Mouse (Mus musculus) lung, embryonic 16.5 days (tissue): ENCODE results near the gene Fkbp6. TPM values are rescaled to one million over a fixed set of nuclear protein-coding genes. Genes with fewer than 3 reads are reported as not detected.

ENCODE experiments used
- ATAC-seq: fragments of 200-750 bp; cut with Nextera tagmentation; 2 replicates; pipeline ENCODE4 v1.8.0; 2017; ENCODE audit warnings: low read depth, mild to moderate bottlenecking, moderate library complexity
- H3K27ac ChIP-seq: fragments of 300-500 bp; sonication (generic); 2 replicates; pipeline ENCODE4 v1.5.1; 2014; ENCODE audit warnings: mild to moderate bottlenecking, control low read depth, low read length
- H3K27me3 ChIP-seq: fragments of 300-500 bp; sonication (generic); 2 replicates; pipeline ENCODE4 v1.6.1; 2014; ENCODE audit warnings: low read depth, low read length, mixed read lengths; ENCODE audit not compliant: control insufficient read depth, insufficient read depth
- H3K36me3 ChIP-seq: fragments of 300-500 bp; sonication (generic); 2 replicates; pipeline ENCODE4 v1.6.1; 2014; ENCODE audit warnings: low read length; ENCODE audit not compliant: control insufficient read depth, insufficient read depth
- H3K4me1 ChIP-seq: fragments of 300-500 bp; sonication (generic); replicated peaks from 2 replicates; pipeline ENCODE4 v1.6.1; 2014; ENCODE audit warnings: low read length, mixed read lengths; ENCODE audit not compliant: control insufficient read depth, insufficient read depth
- H3K4me2 ChIP-seq: fragments of 300-500 bp; sonication (generic); 2 replicates; pipeline ENCODE4 v1.6.1; 2014; ENCODE audit warnings: low read depth, low read length, control low read depth
- H3K4me3 ChIP-seq: fragments of 300-500 bp; sonication (generic); 2 replicates; pipeline ENCODE4 v1.5.1; 2014; ENCODE audit warnings: mild to moderate bottlenecking, low read length, control low read depth
- H3K9ac ChIP-seq: fragments of 300-500 bp; sonication (generic); 2 replicates; pipeline ENCODE4 v1.6.1; 2014; ENCODE audit warnings: low read length, control low read depth
- H3K9me3 ChIP-seq: fragments of 300-500 bp; sonication (generic); 2 replicates; pipeline ENCODE4 v1.6.1; 2016; ENCODE audit warnings: low read length; ENCODE audit not compliant: control insufficient read depth
- WGBS: fragments of 180-500 bp; shearing (Covaris S2); extraction: QIAGEN DNeasy Blood & Tissue Kit; methylation state at CpG from one replicate; pipeline ENCODE4 v1.1.7; 2014; 5-methylcytosine and 5-hydroxymethylcytosine counted together
- polyA plus RNA-seq: library from polyadenylated mRNA; unstranded; fragments of >200 nt; fragmentation: Nextera tagmentation; extraction: Ambion mirVana; gene quantifications from 2 replicates; pipeline ENCODE4 v1.2.1, GENCODE M21; 2015

Gene Fkbp6
- polyA plus RNA-seq, 1 experiment from 2014 or later: not detected

- H3K9me3 ChIP-seq: no peaks in the 10 kb centered on the region
- H3K4me1 ChIP-seq: no peaks in the 10 kb centered on the region
- no peak overlapping the region for H3K4me3 ChIP-seq
- 77% methylated on average over 2 of the region's 2 CpGs for WGBS
- no peak for ATAC-seq
- no peak overlapping the region for H3K4me2 ChIP-seq
- H3K27me3 ChIP-seq: no peaks in the 10 kb centered on the region
- H3K36me3 ChIP-seq: no peaks in the 10 kb centered on the region
- no peak overlapping the region for H3K27ac ChIP-seq
- H3K9ac ChIP-seq: no peak overlapping the region
Observed at GRCm38 (mm10) chr5:135292001-135292400, 57.8 kb downstream of the Fkbp6 start.

- H3K27me3 ChIP-seq: no peaks in the 10 kb centered on the region
- H3K9ac ChIP-seq: no peak overlapping the region
- H3K9me3 ChIP-seq: no peaks in the 10 kb centered on the region
- no peak overlapping the region for H3K27ac ChIP-seq
- H3K4me2 ChIP-seq: no peak overlapping the region
- no peak for ATAC-seq
- WGBS: 56% methylated on average over 4 of the region's 4 CpGs
- no peak overlapping the region for H3K4me3 ChIP-seq
- H3K36me3 ChIP-seq: no peaks in the 10 kb centered on the region
- no peaks in the 10 kb centered on the region for H3K4me1 ChIP-seq
Observed at GRCm38 (mm10) chr5:135291193-135291592, 58.7 kb downstream of the Fkbp6 start.

DNA sequence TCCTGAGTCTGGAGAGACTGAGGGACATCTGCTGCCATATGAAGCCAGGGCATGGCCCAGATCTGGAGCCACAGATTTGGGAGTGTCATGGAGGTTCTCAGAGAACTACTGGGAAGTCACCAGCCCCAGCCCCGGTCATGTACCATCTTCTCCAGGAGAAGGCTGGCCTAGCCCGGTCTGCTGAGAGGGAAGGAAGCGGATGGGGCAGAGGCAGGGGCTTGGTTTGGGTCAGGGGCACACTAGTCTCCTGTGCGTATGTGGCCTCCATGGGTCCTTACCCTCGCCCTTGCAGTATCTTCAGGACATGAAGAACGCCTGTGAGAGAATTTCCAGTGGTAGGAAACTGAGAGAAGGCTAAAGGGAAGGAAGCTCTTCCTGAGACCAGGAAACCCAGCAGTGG lies 59.1 kb downstream of the Fkbp6 start:
- H3K4me2 ChIP-seq: no peak overlapping the region
- whole genome bisulfite sequencing: 74% methylated on average over 6 of the region's 6 CpGs

GRCm38 (mm10) chr5:135286926-135287325 lies 62.9 kb downstream of the Fkbp6 start:
- Histone ChIP-seq H3K27ac (no peak overlapping the region), H3K9me3 (no peaks in the 10 kb centered on the region), H3K4me1 (no peaks in the 10 kb centered on the region), H3K27me3 (no peaks in the 10 kb centered on the region), H3K36me3 (no peaks in the 10 kb centered on the region), H3K4me3 (no peak overlapping the region), H3K4me2 (no peak overlapping the region), H3K9ac (no peak overlapping the region)
- ATAC-seq: no peak
- 75% methylated on average over 5 of the region's 5 CpGs for WGBS

More for the DNA sequence above, 59.1 kb downstream of the Fkbp6 start:
- Histone ChIP-seq H3K9ac (no peak overlapping the region), H3K36me3 (no peaks in the 10 kb centered on the region), H3K9me3 (no peaks in the 10 kb centered on the region), H3K27me3 (no peaks in the 10 kb centered on the region), H3K4me3 (no peak overlapping the region), H3K27ac (no peak overlapping the region), H3K4me1 (no peaks in the 10 kb centered on the region)
- ATAC-seq: no peak

DNA sequence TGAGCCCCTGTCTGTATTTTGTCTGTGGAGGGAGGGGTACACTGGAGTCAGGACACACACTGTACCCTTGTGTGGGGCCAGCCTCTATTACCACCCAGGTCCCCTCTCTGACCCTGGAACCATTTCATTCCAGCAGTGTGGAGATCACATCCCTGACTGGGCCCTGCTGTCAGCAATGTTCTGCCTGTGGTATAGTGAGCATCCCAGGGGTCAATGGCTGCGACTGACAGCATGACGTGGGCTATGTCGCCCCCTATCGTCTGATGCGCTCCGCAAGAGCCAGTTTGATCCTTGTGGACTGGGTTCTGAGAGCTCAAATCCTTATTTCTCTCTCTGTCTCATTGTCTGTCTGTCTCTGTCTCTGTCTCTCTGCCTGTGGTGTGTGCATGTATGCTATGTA lies 63.7 kb downstream of the Fkbp6 start:
- H3K4me1 ChIP-seq: no peaks in the 10 kb centered on the region
- ATAC-seq: peak; percentile 65; the same call in 1 of the 2 replicates
- no peak overlapping the region for H3K9ac ChIP-seq
- no peaks in the 10 kb centered on the region for H3K27me3 ChIP-seq
- no peak overlapping the region for H3K4me3 ChIP-seq
- H3K27ac ChIP-seq: no peak overlapping the region
- H3K36me3 ChIP-seq: no peaks in the 10 kb centered on the region
- whole genome bisulfite sequencing: under 1% methylated on average over 6 of the region's 6 CpGs
- no peak overlapping the region for H3K4me2 ChIP-seq
- no peaks in the 10 kb centered on the region for H3K9me3 ChIP-seq

GRCm38 (mm10) chr5:135285211-135285610 lies 64.6 kb downstream of the Fkbp6 start:
- H3K4me1 ChIP-seq: no peaks in the 10 kb centered on the region
- WGBS: 64% methylated on average over 3 of the region's 3 CpGs
- no peak for ATAC-seq
- H3K36me3 ChIP-seq: no peaks in the 10 kb centered on the region
- H3K27ac ChIP-seq: no peak overlapping the region
- no peak overlapping the region for H3K9ac ChIP-seq
- H3K4me3 ChIP-seq: no peak overlapping the region
- H3K9me3 ChIP-seq: no peaks in the 10 kb centered on the region
- H3K27me3 ChIP-seq: no peaks in the 10 kb centered on the region
- no peak overlapping the region for H3K4me2 ChIP-seq

- Histone ChIP-seq H3K9ac (no peak overlapping the region), H3K36me3 (no peaks in the 10 kb centered on the region), H3K4me3 (no peak overlapping the region), H3K27ac (no peak overlapping the region), H3K9me3 (no peaks in the 10 kb centered on the region), H3K4me2 (no peak overlapping the region), H3K4me1 (no peaks in the 10 kb centered on the region), H3K27me3 (peaks cover 7% of the 10 kb centered on the region)
- ATAC-seq: no peak
- 62% methylated on average over 9 of the region's 9 CpGs for WGBS
Observed at GRCm38 (mm10) chr5:135280226-135280625, 69.6 kb downstream of the Fkbp6 start.

GRCm38 (mm10) chr5:135276597-135276996 lies 73.2 kb downstream of the Fkbp6 start:
- peak overlapping the region; percentile 47; the same call in 1 of the 2 replicates for H3K9ac ChIP-seq
- no peaks in the 10 kb centered on the region for H3K36me3 ChIP-seq
- H3K9me3 ChIP-seq: no peaks in the 10 kb centered on the region
- H3K27me3 ChIP-seq: peaks cover 7% of the 10 kb centered on the region
- peak overlapping the region; percentile 34 for H3K4me2 ChIP-seq
- H3K4me1 ChIP-seq: peaks cover 8% of the 10 kb centered on the region
- 5% methylated on average over 35 of the region's 36 CpGs for WGBS
- no peak overlapping the region for H3K27ac ChIP-seq
- peak overlapping the region; percentile 13; the same call in 1 of the 2 replicates for H3K4me3 ChIP-seq
- no peak for ATAC-seq

DNA sequence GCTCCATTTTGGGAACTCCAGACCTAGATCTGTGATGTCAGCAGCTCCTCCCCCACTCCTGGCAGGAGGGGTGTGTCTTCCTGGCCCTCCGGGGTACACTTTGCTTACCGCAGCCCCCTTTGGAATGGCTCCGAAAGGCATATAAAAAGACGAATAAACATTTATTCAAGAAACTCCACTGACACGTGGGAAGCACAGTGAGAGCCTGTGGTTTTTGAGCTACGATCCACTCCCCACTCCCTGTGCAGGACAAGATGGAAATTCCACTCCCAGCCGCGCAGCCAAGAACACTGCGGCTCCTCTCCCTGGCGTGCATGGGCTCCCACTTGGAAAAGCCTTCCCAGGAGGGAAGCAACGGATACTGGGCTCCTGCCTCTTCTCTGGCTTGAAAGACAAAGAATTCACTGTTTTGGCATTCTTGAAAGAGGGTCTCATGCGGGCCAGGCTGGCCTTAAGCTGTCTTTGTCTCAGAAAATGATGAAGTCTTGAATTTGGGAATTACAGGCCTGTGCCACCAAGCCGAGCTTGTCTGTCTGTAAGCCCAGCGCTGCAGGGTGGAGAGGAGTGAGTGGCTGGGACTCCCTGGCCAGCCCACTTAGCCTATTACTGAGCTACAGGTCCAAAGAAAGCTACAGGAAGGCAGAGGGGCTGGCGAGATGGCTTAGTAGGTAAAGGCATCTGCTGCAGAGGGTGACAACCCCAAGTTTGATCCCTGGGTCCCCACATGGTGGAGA lies 75.0 kb downstream of the Fkbp6 start:
- ATAC-seq: peak; percentile 39; the same call in 1 of the 2 replicates
- WGBS: 20% methylated on average over 15 of the region's 15 CpGs
- Histone ChIP-seq H3K4me3 (peak overlapping the region; percentile 32), H3K27ac (peak overlapping the region; percentile 22; the same call in 1 of the 2 replicates), H3K9me3 (no peaks in the 10 kb centered on the region), H3K36me3 (no peaks in the 10 kb centered on the region), H3K4me1 (peaks cover 8% of the 10 kb centered on the region), H3K27me3 (peaks cover 7% of the 10 kb centered on the region), H3K9ac (peak overlapping the region; percentile 43), H3K4me2 (peak overlapping the region; percentile 51)
